Mouse (Mus musculus) hindbrain, embryonic 10.5 days (tissue): ENCODE data around the gene Stx1b. TPM values are rescaled to one million over a fixed set of nuclear protein-coding genes. Genes with fewer than 3 reads are reported as not detected.

Experiments used
- polyA plus RNA-seq: library from polyadenylated mRNA; unstranded; fragments of >200 nt; fragmentation: Nextera tagmentation; extraction: Ambion mirVana; gene quantifications from 2 replicates; pipeline ENCODE4 v1.2.1, GENCODE M21; 2016

The Stx1b gene
- polyA plus RNA-seq, 1 experiment from 2014 or later, result 8.5 TPM

Other genes starting within 250 kb of the Stx1b start
- 15.7 and 16.5 TPM in 2 replicates for gene Ccdc189, start 236.0 kb downstream of the Stx1b start, polyA plus RNA-seq
- 57.8 and 58.8 TPM in 2 replicates for gene Rnf40, start 235.8 kb downstream of the Stx1b start, polyA plus RNA-seq
- gene Zfp629, start 208.8 kb downstream of the Stx1b start, polyA plus RNA-seq, result 34.5 and 36.7 TPM in 2 replicates
- 55.9 and 56.6 TPM in 2 replicates for gene Bcl7c, start 115.6 kb downstream of the Stx1b start, polyA plus RNA-seq
- 5.1 and 5.8 TPM in 2 replicates for gene Ctf1, start 111.8 kb downstream of the Stx1b start, polyA plus RNA-seq
- 0.26 and 0.37 TPM in 2 replicates for gene Ctf2, start 92.4 kb downstream of the Stx1b start, polyA plus RNA-seq
- gene Fbxl19, start 80.0 kb downstream of the Stx1b start, polyA plus RNA-seq, result 8.6 and 8.9 TPM in 2 replicates
- gene Orai3, start 54.7 kb downstream of the Stx1b start, polyA plus RNA-seq, result 10.3 and 11.9 TPM in 2 replicates
- 16.5 and 18.7 TPM in 2 replicates for gene Setd1a, start 47.9 kb downstream of the Stx1b start, polyA plus RNA-seq
- not detected in 2 replicates for gene Gm49388, start 38.9 kb downstream of the Stx1b start, polyA plus RNA-seq
- gene Hsd3b7, start 23.9 kb downstream of the Stx1b start, polyA plus RNA-seq, result 7.4 and 7.8 TPM in 2 replicates
- gene Stx4a, start 255 bp downstream of the Stx1b start, polyA plus RNA-seq, result 15.2 and 21.6 TPM in 2 replicates
- gene Zfp646, start 51.7 kb upstream of the Stx1b start, polyA plus RNA-seq, result 19.0 and 19.2 TPM in 2 replicates
- gene Zfp668, start 52.3 kb upstream of the Stx1b start, polyA plus RNA-seq, result 41.4 and 42.3 TPM in 2 replicates
- 0.51 and 1.1 TPM in 2 replicates for gene Prss53, start 66.4 kb upstream of the Stx1b start, polyA plus RNA-seq
- not detected in 2 replicates for gene Gm21974, start 70.9 kb upstream of the Stx1b start, polyA plus RNA-seq
- gene Vkorc1, start 71.1 kb upstream of the Stx1b start, polyA plus RNA-seq, result 49.7 and 54.7 TPM in 2 replicates
- gene Bckdk, start 79.5 kb upstream of the Stx1b start, polyA plus RNA-seq, result 115 and 123 TPM in 2 replicates
- 50.4 TPM in 2 replicates for gene Kat8, start 88.0 kb upstream of the Stx1b start, polyA plus RNA-seq
- gene Prss8, start 105.6 kb upstream of the Stx1b start, polyA plus RNA-seq, result 5.3 and 9.7 TPM in 2 replicates
- gene Prss36, start 122.2 kb upstream of the Stx1b start, polyA plus RNA-seq, result 10.4 and 11.6 TPM in 2 replicates
- gene Fus, start 142.9 kb upstream of the Stx1b start, polyA plus RNA-seq, result 328 and 333 TPM in 2 replicates
- gene Pycard, start 169.3 kb upstream of the Stx1b start, polyA plus RNA-seq, result 9.5 and 12.4 TPM in 2 replicates
- not detected in 2 replicates for gene Trim72, start 179.4 kb upstream of the Stx1b start, polyA plus RNA-seq
- gene Itgam, start 238.1 kb upstream of the Stx1b start, polyA plus RNA-seq, result 0.58 and 0.73 TPM in 2 replicates
- 0.04 TPM in 1 of 2 replicates, not detected in the other for gene Gm49368, start 238.1 kb upstream of the Stx1b start, polyA plus RNA-seq